Mouse (Mus musculus) embryonic facial prominence, embryonic 14.5 days (tissue): ENCODE measurements around the gene Hmgb3. TPM values are rescaled to one million over a fixed set of nuclear protein-coding genes. Genes with fewer than 3 reads are reported as not detected.

Experiments used
- ATAC-seq: fragments of 200-750 bp; cut with Nextera tagmentation; 2 replicates; pipeline ENCODE4 v1.8.0; 2017; ENCODE audit warnings: low read depth, moderate number of reproducible peaks, moderate TSS enrichment
- DNase-seq: peaks from one replicate; pipeline ENCODE4 v3.0.0-alpha.2; 2015; ENCODE audit warnings: low spot score
- H3K27ac ChIP-seq: fragments of 300-500 bp; sonication (generic); replicated peaks from 2 replicates; pipeline ENCODE4 v1.5.1; 2014; ENCODE audit warnings: low read depth, mild to moderate bottlenecking, low read length, moderate library complexity
- H3K27me3 ChIP-seq: fragments of 300-500 bp; sonication (generic); replicated peaks from 2 replicates; pipeline ENCODE4 v1.6.1; 2014; ENCODE audit warnings: low read length; ENCODE audit not compliant: control insufficient read depth, insufficient read depth
- H3K36me3 ChIP-seq: fragments of 300-500 bp; sonication (generic); 2 replicates; pipeline ENCODE4 v1.6.1; 2014; ENCODE audit warnings: low read length, mixed read lengths; ENCODE audit not compliant: control insufficient read depth, insufficient read depth
- H3K4me1 ChIP-seq: fragments of 300-500 bp; sonication (generic); 2 replicates; pipeline ENCODE4 v1.6.1; 2014; ENCODE audit warnings: antibody characterized with exemption, low read length; ENCODE audit not compliant: control insufficient read depth, insufficient read depth
- H3K4me2 ChIP-seq: fragments of 300-500 bp; sonication (generic); 2 replicates; pipeline ENCODE4 v1.6.1; 2014; ENCODE audit warnings: low read depth, mild to moderate bottlenecking, low read length, moderate library complexity, mixed read lengths
- H3K4me3 ChIP-seq: fragments of 300-500 bp; sonication (generic); 2 replicates; pipeline ENCODE4 v1.5.1; 2014; ENCODE audit warnings: low read depth, mild to moderate bottlenecking, low read length
- H3K9ac ChIP-seq: fragments of 300-500 bp; sonication (generic); 2 replicates; pipeline ENCODE4 v1.6.1; 2014; ENCODE audit warnings: low read depth, mild to moderate bottlenecking, low read length, moderate library complexity, mixed read lengths
- H3K9me3 ChIP-seq: fragments of 300-500 bp; sonication (generic); 2 replicates; pipeline ENCODE4 v1.6.1; 2016; ENCODE audit warnings: low read length; ENCODE audit not compliant: control insufficient read depth
- WGBS: fragments of 180-500 bp; shearing (Covaris S2); extraction: QIAGEN DNeasy Blood & Tissue Kit; methylation state at CpG from one replicate; pipeline ENCODE4 v1.1.7; 2014; 5-methylcytosine and 5-hydroxymethylcytosine counted together
- polyA plus RNA-seq: library from polyadenylated mRNA; unstranded; fragments of >200 nt; fragmentation: Nextera tagmentation; extraction: Ambion mirVana; gene quantifications from 2 replicates; pipeline ENCODE4 v1.2.1, GENCODE M21; 2014

Gene Hmgb3
- polyA plus RNA-seq, 1 experiment from 2014 or later = 122 TPM

GRCm38 (mm10) chrX:71556965-71557491 lies 1.3 kb downstream of the Hmgb3 start:
- no peak for DNase-seq
- 27% methylated on average over 19 of the region's 37 CpGs for whole genome bisulfite sequencing
- H3K36me3 ChIP-seq = peaks cover 18% of the 10 kb centered on the region

GRCm38 (mm10) chrX:71559336-71559735 lies 3.6 kb downstream of the Hmgb3 start:
- H3K36me3 ChIP-seq = peaks cover 18% of the 10 kb centered on the region
- WGBS = 83% methylated on average over 2 of the region's 2 CpGs
- H3K4me1 ChIP-seq = no peaks in the 10 kb centered on the region
- DNase-seq (no peak), ATAC-seq (no peak)
- no peaks in the 10 kb centered on the region for H3K9me3 ChIP-seq
- no peak overlapping the region for H3K9ac ChIP-seq
- no peak overlapping the region for H3K27ac ChIP-seq
- H3K4me3 ChIP-seq = no peak overlapping the region
- no peaks in the 10 kb centered on the region for H3K27me3 ChIP-seq
- H3K4me2 ChIP-seq = no peak overlapping the region

More at GRCm38 (mm10) chrX:71556965-71557491, 1.3 kb downstream of the Hmgb3 start:
- peak overlapping the region; percentile 62 for H3K4me3 ChIP-seq
- H3K4me1 ChIP-seq = no peaks in the 10 kb centered on the region
- no peak for ATAC-seq
- H3K9me3 ChIP-seq = no peaks in the 10 kb centered on the region
- peak overlapping the region; percentile 89 for H3K9ac ChIP-seq
- peak overlapping the region; percentile 57 for H3K4me2 ChIP-seq
- no peaks in the 10 kb centered on the region for H3K27me3 ChIP-seq
- peak overlapping the region; percentile 92 for H3K27ac ChIP-seq

DNA sequence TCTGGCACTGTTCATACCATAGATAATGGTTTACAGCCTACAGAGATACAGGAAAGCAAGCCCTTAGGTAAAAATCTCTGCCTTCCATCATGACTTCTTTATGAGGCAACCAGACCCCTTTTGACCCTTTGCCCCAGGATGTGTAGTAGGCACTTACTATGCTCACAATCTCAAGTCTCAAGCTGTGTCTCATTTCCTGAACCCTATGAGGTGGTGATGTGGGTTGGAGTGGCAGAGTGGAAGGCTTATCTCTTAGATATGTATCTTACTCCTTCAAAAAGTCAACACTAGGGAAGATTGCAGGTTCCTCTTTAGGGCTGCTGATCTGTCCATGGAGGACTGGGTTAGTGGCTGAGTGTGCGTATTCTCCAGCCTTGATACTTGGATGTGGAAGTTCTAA lies 5.1 kb downstream of the Hmgb3 start:
- peaks cover 18% of the 10 kb centered on the region for H3K36me3 ChIP-seq
- H3K4me3 ChIP-seq = no peak overlapping the region
- H3K9ac ChIP-seq = no peak overlapping the region
- WGBS = 100% methylated on average over 1 of the region's 1 CpGs
- no peak overlapping the region for H3K4me2 ChIP-seq
- no peak for ATAC-seq
- no peak overlapping the region for H3K27ac ChIP-seq
- H3K27me3 ChIP-seq = no peaks in the 10 kb centered on the region
- no peaks in the 10 kb centered on the region for H3K4me1 ChIP-seq
- DNase-seq = no peak
- no peaks in the 10 kb centered on the region for H3K9me3 ChIP-seq

DNA sequence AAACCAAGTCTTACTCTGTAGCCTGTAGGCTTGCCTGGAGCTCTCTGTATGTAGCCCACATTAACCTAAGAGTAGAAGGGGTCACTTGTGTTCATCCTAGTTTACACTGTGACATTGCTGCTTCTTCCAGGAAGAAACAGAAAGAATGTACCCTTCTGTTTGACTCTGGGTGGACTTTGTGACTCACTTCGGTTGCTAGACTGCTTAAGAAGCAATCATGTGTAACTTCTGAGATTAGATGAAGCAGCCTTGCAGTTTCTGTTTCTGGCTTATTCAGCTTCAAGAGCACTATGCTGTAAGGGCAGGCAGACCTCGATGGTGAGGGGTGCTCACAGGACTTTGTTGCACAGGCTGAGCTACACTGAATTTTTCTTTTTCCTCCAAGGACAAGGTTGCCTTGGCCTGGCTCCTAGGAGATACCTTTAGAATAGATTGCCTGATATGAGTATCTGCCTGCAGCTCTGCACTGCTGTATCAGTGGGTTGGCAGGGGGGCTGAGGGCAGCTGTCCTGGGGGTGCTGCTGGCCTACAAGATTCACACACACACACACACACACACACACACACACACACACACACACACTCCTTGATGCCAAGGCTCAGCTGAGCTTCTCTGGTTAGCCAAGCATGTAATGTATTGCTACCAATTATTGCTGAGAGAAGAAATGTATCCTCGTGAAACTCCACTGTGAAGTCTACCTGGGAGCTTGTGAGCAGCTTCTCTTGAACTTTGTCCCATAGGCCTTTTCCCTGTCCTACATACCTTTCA lies 17.6 kb downstream of the Hmgb3 start:
- Histone ChIP-seq H3K9ac (no peak overlapping the region), H3K27me3 (0 out of 2 replicates have a peak, but pooled peaks cover 3% of the 10 kb centered on the region), H3K27ac (no peak overlapping the region), H3K4me1 (no peaks in the 10 kb centered on the region), H3K4me2 (no peak overlapping the region), H3K9me3 (no peaks in the 10 kb centered on the region), H3K36me3 (no peaks in the 10 kb centered on the region), H3K4me3 (no peak overlapping the region)
- WGBS = 71% methylated on average over 3 of the region's 3 CpGs
- DNase-seq = no peak
- no peak for ATAC-seq

GRCm38 (mm10) chrX:71575550-71575949 lies 19.8 kb downstream of the Hmgb3 start:
- WGBS = 53% methylated on average over 2 of the region's 2 CpGs
- no peaks in the 10 kb centered on the region for H3K27me3 ChIP-seq
- DNase-seq = no peak
- no peak overlapping the region for H3K27ac ChIP-seq
- no peaks in the 10 kb centered on the region for H3K36me3 ChIP-seq
- H3K4me1 ChIP-seq = no peaks in the 10 kb centered on the region
- no peak overlapping the region for H3K9ac ChIP-seq
- ATAC-seq = no peak
- no peak overlapping the region for H3K4me3 ChIP-seq
- no peak overlapping the region for H3K4me2 ChIP-seq
- no peaks in the 10 kb centered on the region for H3K9me3 ChIP-seq

DNA sequence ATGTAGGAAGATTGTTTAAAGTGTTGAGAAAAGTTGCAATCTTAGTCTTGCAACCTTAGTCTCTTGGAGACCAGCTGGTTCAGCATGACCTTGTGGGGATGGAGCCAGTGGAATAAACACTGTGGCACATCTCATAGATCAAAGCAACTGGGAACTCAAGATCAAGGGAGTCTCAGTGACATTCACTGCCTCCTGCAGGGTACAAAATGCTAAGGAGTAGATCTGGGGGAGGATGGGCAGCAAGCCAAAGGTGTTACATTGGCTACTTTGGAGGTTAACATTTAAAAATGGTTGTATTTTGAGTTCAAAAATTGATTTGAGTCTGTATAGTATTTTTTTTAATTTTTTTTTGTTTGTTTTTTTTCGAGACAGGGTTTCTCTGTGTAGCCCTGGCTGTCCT lies 33.5 kb downstream of the Hmgb3 start:
- H3K36me3 ChIP-seq = no peaks in the 10 kb centered on the region
- no peak overlapping the region for H3K27ac ChIP-seq
- H3K9ac ChIP-seq = no peak overlapping the region
- ATAC-seq (no peak), DNase-seq (no peak)
- 60% methylated on average over 1 of the region's 1 CpGs for WGBS
- no peaks in the 10 kb centered on the region for H3K9me3 ChIP-seq
- H3K27me3 ChIP-seq = no peaks in the 10 kb centered on the region
- no peaks in the 10 kb centered on the region for H3K4me1 ChIP-seq
- H3K4me2 ChIP-seq = no peak overlapping the region
- H3K4me3 ChIP-seq = no peak overlapping the region

DNA sequence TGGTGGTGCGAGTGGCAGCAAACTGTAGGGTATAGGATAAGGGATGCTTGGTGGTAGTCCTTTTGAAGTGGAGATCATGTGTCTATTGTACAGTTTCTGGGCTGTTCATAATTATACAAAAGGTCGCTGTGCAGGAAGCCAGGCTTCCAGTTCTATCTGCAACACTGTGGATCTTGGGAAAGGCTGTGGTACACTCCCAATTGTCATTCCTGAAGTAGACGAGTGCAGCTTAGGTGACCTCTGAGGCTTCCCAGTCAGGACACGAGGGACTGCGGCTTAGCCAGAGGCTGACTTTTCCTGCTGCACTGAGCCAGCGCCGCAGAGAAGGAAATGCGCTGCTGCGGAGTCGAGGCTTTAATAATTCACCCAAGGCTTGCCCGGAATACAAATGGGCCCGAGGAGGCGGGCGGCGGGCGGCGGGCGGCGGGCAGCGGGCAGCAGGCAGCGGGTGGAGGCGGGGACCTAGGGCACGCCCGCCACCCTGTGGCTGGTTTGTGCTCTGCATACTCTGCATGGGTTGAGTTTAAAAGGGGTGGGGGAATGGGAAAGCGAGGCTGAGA lies 45.4 kb downstream of the Hmgb3 start:
- ATAC-seq (peak; percentile 82), DNase-seq (peak; percentile 38)
- H3K27ac ChIP-seq = no peak overlapping the region
- no peaks in the 10 kb centered on the region for H3K4me1 ChIP-seq
- H3K36me3 ChIP-seq = no peaks in the 10 kb centered on the region
- H3K9me3 ChIP-seq = no peaks in the 10 kb centered on the region
- peaks cover 3% of the 10 kb centered on the region; the same call in 1 of the 2 replicates for H3K27me3 ChIP-seq
- H3K4me2 ChIP-seq = peak overlapping the region; percentile 55
- 0 out of 2 replicates have a peak overlapping the region, but pooled peaks have one; percentile 14 for H3K9ac ChIP-seq
- WGBS = 25% methylated on average over 20 of the region's 25 CpGs
- peak overlapping the region; percentile 26 for H3K4me3 ChIP-seq
